Mouse (Mus musculus) liver, embryonic 14.5 days (tissue): ENCODE measurements at regions not wholly inside any gene's neighbourhood (a gene's known extent, or its start where the extent isn't known, plus 50 kb on each side); places are given as distances from the start of the nearest gene placed in this dataset.

Source experiments
- CTCF ChIP-seq: IDR thresholded peaks from 2 replicates; pipeline ENCODE4 v1.5.1; 2016; ENCODE audit warnings: antibody characterized with exemption, low read depth, control low read depth
- EP300 ChIP-seq: IDR thresholded peaks from 2 replicates; pipeline ENCODE4 v1.6.1; 2016; ENCODE audit warnings: antibody characterized with exemption, low read depth

GRCm38 (mm10) chr12:9113652-9114051 is 83.9 kb downstream of the Ttc32 start:
- TF ChIP-seq CTCF (no peak), EP300 (no peak)
